Mouse (Mus musculus): ENCODE data around the gene Dstn. TPM values are rescaled to one million over a fixed set of nuclear protein-coding genes. Genes with fewer than 3 reads are reported as not detected.

Dstn gene
- total and polyA plus RNA-seq, 2 experiments from 2014 or later: 627 to 913 TPM

DNA sequence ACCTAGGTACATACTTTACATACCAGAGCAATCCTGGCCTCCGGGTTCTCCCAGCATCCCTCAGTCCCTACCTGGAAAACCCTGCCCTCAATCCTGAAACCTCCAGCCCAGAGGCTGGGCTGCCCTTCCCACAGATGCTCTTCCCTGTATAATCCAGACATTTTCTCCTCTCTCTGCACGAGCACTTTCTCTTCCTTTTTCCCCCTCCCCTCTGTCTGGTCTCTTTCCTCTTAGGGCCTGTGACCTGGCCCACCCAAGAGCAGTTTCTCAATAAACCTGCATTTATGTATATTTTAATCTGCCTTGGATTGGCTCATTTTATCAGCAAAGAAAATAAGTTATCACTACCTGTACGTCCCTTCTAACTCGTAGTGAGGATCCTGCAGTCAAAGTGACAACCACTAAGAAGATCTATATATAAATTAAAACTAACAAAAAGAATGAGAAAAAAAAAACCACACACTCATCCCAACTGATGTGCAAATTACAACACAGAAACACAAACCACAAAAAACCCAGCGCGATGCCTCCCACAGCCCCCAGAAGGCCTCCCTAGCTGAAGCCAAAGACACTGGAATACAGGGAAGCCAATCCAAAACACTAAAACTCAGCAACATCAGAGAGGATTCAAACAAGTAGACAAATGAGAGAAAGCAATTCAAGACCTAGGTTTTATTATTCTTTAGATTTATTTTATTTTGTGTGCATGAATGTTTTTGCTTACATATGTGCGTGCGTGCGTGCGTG, 23.6 kb upstream of the Dstn start:
- no peak for ATAC-seq (ENCODE audit: insufficient read depth, low read depth)
- no peaks in the 10 kb centered on the region for H3K36me3 ChIP-seq (replicated peaks; ENCODE audit: control insufficient read depth, insufficient read depth, low read length)

DNA sequence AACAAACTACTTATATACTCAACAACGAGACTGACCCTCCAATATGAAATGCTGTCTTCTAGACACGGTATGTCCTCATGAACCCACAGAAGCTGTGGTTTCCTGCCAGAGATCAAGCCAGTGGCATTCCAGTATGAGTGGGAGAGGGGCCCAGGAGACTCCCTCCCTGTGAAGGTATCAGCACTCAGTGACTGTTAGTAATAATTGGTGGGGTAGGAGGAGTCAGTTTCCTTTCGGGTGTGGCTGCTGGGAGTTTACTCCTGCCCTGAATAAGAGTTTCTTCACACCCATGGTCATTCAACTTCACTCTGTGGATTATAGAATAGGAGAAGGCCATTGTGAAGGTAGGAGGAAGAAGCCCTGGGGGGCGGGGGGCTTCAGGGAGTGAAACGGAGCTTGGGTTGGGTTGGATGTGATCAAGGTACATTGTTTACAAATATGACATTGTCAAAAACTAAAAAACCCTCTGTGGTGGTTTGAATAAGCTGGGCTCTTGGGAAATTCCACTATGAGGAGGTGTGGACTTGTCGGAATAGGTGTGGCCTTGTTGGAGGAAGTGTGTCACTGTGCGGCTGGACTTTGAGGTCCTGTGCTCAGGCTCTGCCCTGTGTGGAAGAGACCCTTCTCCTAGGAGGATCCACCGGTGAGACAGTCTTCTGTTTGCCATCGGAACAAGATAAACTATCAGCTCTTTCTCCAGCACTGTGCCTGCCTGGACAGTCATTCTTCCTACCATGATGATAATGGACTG, 15.5 kb upstream of the Dstn start:
- H3K4me2 ChIP-seq (ENCODE audit: low read depth, low read length): no peak overlapping the region
- H3K27me3 ChIP-seq (ENCODE audit: control insufficient read depth, insufficient read depth, low read length): no peaks in the 10 kb centered on the region
- ATAC-seq (ENCODE audit: insufficient read depth, low read depth) (no peak), DNase-seq (ENCODE audit: low spot score) (no peak)
- H3K36me3 ChIP-seq (replicated peaks; ENCODE audit: control insufficient read depth, insufficient read depth, low read length): no peaks in the 10 kb centered on the region
- TF ChIP-seq CTCF (IDR thresholded peaks at IDR 0.05; ENCODE audit: low read depth): no peak
- no peak for TF ChIP-seq EP300 (IDR thresholded peaks at IDR 0.05; ENCODE audit: low read depth)
- H3K4me3 ChIP-seq (ENCODE audit: low read depth, low read length): no peak overlapping the region
- 70% methylated on average over 9 of the region's 9 CpGs for WGBS
- no peaks in the 10 kb centered on the region for H3K9me3 ChIP-seq (replicated peaks; ENCODE audit: control insufficient read depth, low read length)
- H3K4me1 ChIP-seq (ENCODE audit: control insufficient read depth, insufficient read depth): peaks cover 4% of the 10 kb centered on the region; the same call in 1 of the 2 replicates
- H3K27ac ChIP-seq (ENCODE audit: low read depth): no peak overlapping the region
- no peak overlapping the region for H3K9ac ChIP-seq (replicated peaks; ENCODE audit: low read depth, low read length)

More for the DNA sequence above, 23.6 kb upstream of the Dstn start:
- H3K4me3 ChIP-seq (ENCODE audit: low read depth, low read length): no peak overlapping the region
- H3K27ac ChIP-seq (ENCODE audit: low read depth): no peak overlapping the region
- 74% methylated on average over 10 of the region's 10 CpGs for WGBS
- no peaks in the 10 kb centered on the region for H3K9me3 ChIP-seq (replicated peaks; ENCODE audit: control insufficient read depth, low read length)
- H3K9ac ChIP-seq (replicated peaks; ENCODE audit: low read depth, low read length): no peak overlapping the region
- no peaks in the 10 kb centered on the region for H3K27me3 ChIP-seq (ENCODE audit: control insufficient read depth, insufficient read depth, low read length)
- no peak for DNase-seq (ENCODE audit: low spot score)
- TF ChIP-seq EP300 (IDR thresholded peaks at IDR 0.05; ENCODE audit: low read depth): no peak
- no peak overlapping the region for H3K4me2 ChIP-seq (ENCODE audit: low read depth, low read length)
- H3K4me1 ChIP-seq (ENCODE audit: control insufficient read depth, insufficient read depth): no peaks in the 10 kb centered on the region

DNA sequence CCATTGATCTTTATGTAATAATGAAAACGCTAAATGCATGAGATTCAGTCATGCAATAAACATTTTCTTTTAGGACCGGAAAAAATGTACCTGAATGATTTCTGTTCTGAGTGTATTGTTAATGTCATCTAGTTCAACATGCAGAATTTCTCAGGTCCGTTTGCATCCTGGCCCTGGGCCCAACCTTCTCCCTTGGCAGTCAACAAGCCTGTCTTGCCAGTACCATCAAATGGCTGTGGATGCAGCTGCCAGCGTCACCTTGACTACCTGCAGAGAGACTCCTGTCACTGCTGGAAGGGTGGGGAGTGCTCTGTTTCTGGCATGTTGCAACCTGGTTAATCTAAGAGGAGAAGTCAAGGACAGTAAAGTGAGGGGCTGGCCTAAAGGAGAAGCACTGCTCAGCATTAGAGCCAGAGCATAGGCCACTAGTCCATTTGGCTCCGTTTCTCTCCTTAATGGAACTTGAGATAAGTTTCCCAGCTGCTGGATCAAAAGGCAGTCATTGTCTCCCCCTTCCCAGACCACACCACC, 14.2 kb upstream of the Dstn start:
- TF ChIP-seq CTCF (IDR thresholded peaks at IDR 0.05; ENCODE audit: low read depth) (no peak), EP300 (IDR thresholded peaks at IDR 0.05; ENCODE audit: low read depth) (no peak)
- Histone ChIP-seq H3K9me3 (replicated peaks; ENCODE audit: control insufficient read depth, low read length) (no peaks in the 10 kb centered on the region), H3K27me3 (ENCODE audit: control insufficient read depth, insufficient read depth, low read length) (no peaks in the 10 kb centered on the region), H3K4me3 (ENCODE audit: low read depth, low read length) (no peak overlapping the region), H3K4me1 (ENCODE audit: control insufficient read depth, insufficient read depth) (peaks cover 4% of the 10 kb centered on the region; the same call in 1 of the 2 replicates), H3K27ac (ENCODE audit: low read depth) (no peak overlapping the region), H3K4me2 (ENCODE audit: low read depth, low read length) (no peak overlapping the region), H3K36me3 (replicated peaks; ENCODE audit: control insufficient read depth, insufficient read depth, low read length) (no peaks in the 10 kb centered on the region), H3K9ac (replicated peaks; ENCODE audit: low read depth, low read length) (no peak overlapping the region)
- WGBS: 57% methylated on average over 5 of the region's 5 CpGs
- DNase-seq (ENCODE audit: low spot score) (no peak), ATAC-seq (ENCODE audit: insufficient read depth, low read depth) (no peak)

DNA sequence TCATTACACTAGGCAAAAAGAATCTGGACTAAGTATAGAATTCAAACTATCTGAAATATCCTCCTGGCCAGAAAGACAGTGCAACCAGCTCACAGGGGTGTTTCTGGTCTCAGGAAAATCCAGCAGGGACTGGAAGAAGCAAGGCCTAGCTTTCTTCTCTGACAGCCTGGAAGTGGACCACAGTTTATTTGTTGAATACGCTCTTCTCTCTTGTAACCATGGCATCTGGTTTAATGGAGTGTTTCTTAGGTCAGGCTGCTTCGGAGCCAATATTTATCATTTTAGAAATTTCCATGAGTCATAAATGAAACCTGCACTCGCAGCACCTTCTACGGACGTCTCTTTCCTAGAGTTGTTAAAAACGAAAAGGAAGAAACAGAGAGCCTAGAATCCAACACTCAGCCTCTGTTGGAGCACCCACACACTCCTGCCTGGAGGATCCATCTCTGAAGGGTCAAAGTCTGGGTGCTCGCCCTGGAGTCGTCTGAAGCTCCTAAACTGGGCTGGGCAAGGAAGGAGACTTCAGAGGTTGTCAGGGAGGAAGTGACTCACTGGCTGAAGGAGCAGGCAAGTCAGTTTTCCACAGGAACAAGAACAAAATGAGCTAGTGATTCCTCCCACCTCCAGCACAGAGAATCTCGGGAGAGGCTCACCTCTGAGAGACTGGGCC, 11.6 kb upstream of the Dstn start:
- no peak for ATAC-seq (ENCODE audit: insufficient read depth, low read depth)
- peak overlapping the region; percentile 39; the same call in 1 of the 2 replicates for H3K27ac ChIP-seq (ENCODE audit: low read depth)
- no peaks in the 10 kb centered on the region for H3K36me3 ChIP-seq (replicated peaks; ENCODE audit: control insufficient read depth, insufficient read depth, low read length)
- 53% methylated on average over 9 of the region's 9 CpGs for WGBS
- no peaks in the 10 kb centered on the region for H3K9me3 ChIP-seq (replicated peaks; ENCODE audit: control insufficient read depth, low read length)
- H3K4me3 ChIP-seq (ENCODE audit: low read depth, low read length): no peak overlapping the region
- H3K4me1 ChIP-seq (ENCODE audit: control insufficient read depth, insufficient read depth): peaks cover 4% of the 10 kb centered on the region; the same call in 1 of the 2 replicates
- H3K27me3 ChIP-seq (ENCODE audit: control insufficient read depth, insufficient read depth, low read length): no peaks in the 10 kb centered on the region
- no peak for DNase-seq (ENCODE audit: low spot score)
- TF ChIP-seq CTCF (IDR thresholded peaks at IDR 0.05; ENCODE audit: low read depth) (no peak), EP300 (IDR thresholded peaks at IDR 0.05; ENCODE audit: low read depth) (no peak)
- H3K4me2 ChIP-seq (ENCODE audit: low read depth, low read length): no peak overlapping the region
- no peak overlapping the region for H3K9ac ChIP-seq (replicated peaks; ENCODE audit: low read depth, low read length)

DNA sequence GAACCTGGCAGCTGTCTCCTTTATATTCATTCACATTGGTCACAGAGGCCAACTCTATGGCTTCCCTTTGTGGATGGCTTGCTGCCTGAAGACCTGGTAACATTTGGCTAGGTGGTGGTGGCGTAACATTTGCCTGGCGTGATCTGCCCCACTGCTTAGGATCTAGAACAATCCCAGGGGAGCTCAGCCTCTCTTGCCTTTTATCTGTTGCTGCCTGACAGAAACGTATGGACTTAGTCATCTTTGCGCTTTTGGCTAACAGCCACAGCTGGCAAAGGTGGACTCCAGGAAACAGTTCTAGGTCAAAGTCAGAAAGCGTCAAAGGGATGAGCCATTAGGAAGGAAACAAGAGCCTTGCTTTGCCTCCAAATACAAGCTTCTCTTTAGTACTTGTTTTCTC, 10.2 kb upstream of the Dstn start:
- WGBS: 55% methylated on average over 5 of the region's 5 CpGs

More for the DNA sequence above, 10.2 kb upstream of the Dstn start:
- H3K36me3 ChIP-seq (replicated peaks; ENCODE audit: control insufficient read depth, insufficient read depth, low read length): no peaks in the 10 kb centered on the region
- H3K27ac ChIP-seq (ENCODE audit: low read depth): no peak overlapping the region
- TF ChIP-seq CTCF (IDR thresholded peaks at IDR 0.05; ENCODE audit: low read depth) (no peak), EP300 (IDR thresholded peaks at IDR 0.05; ENCODE audit: low read depth) (no peak)
- DNase-seq (ENCODE audit: low spot score) (no peak), ATAC-seq (ENCODE audit: insufficient read depth, low read depth) (no peak)
- H3K4me3 ChIP-seq (ENCODE audit: low read depth, low read length): no peak overlapping the region
- H3K9ac ChIP-seq (replicated peaks; ENCODE audit: low read depth, low read length): no peak overlapping the region
- no peak overlapping the region for H3K4me2 ChIP-seq (ENCODE audit: low read depth, low read length)
- no peaks in the 10 kb centered on the region for H3K9me3 ChIP-seq (replicated peaks; ENCODE audit: control insufficient read depth, low read length)
- no peaks in the 10 kb centered on the region for H3K27me3 ChIP-seq (ENCODE audit: control insufficient read depth, insufficient read depth, low read length)
- peaks cover 4% of the 10 kb centered on the region; the same call in 1 of the 2 replicates for H3K4me1 ChIP-seq (ENCODE audit: control insufficient read depth, insufficient read depth)
